Mouse (Mus musculus) heart, adult 2 months (tissue): ENCODE measurements at regions not wholly inside any gene's neighbourhood (a gene's known extent, or its start where the extent isn't known, plus 50 kb on each side); places are given as distances from the start of the nearest gene placed in this dataset.

Experiments used
- DNase-seq, 2 experiments: peaks; one replicate each; pipeline ENCODE4 v3.0.0; 2021
- H3K27ac ChIP-seq: fragments of 200-600 bp; 2 replicates; pipeline ENCODE4 v1.8.1; 2022
- H3K27me3 ChIP-seq: fragments of 200-500 bp; 2 replicates; pipeline ENCODE4 v1.6.1; 2012; ENCODE audit warnings: mild to moderate bottlenecking, low read length, inconsistent platforms, mixed read lengths; ENCODE audit not compliant: control insufficient read depth, insufficient read depth
- H3K36me3 ChIP-seq: fragments of 200-500 bp; 2 replicates; pipeline ENCODE4 v1.6.1; 2012; ENCODE audit warnings: low read length, inconsistent platforms; ENCODE audit not compliant: control insufficient read depth, insufficient read depth
- H3K4me1 ChIP-seq: fragments of 200-500 bp; 2 replicates; pipeline ENCODE4 v1.6.1; 2011; ENCODE audit warnings: low read length; ENCODE audit not compliant: control insufficient read depth, insufficient read depth
- H3K4me3 ChIP-seq: fragments of 200-600 bp; 2 replicates; pipeline ENCODE4 v1.8.1; 2022
- H3K79me2 ChIP-seq: fragments of 200-500 bp; replicated peaks from 2 replicates; pipeline ENCODE4 v1.6.1; 2012; ENCODE audit warnings: mild to moderate bottlenecking, inconsistent platforms, low read length, moderate library complexity, mixed read lengths; ENCODE audit not compliant: control insufficient read depth, insufficient read depth
- H3K9ac ChIP-seq: fragments of 200-500 bp; 2 replicates; pipeline ENCODE4 v1.6.1; 2012; ENCODE audit warnings: low read depth, mild to moderate bottlenecking, control low read depth, inconsistent platforms, low read length, mixed read lengths
- CTCF ChIP-seq: fragments of 200-600 bp; IDR thresholded peaks from 2 replicates; pipeline ENCODE4 v1.8.1; 2022; ENCODE audit warnings: antibody characterized with exemption, mild to moderate bottlenecking, moderate library complexity
- EP300 ChIP-seq: fragments of 200-500 bp; IDR thresholded peaks from 2 replicates; pipeline ENCODE4 v1.6.1; 2011; ENCODE audit warnings: low read depth, low read length, control low read depth; ENCODE audit not compliant: insufficient read depth
- POLR2A ChIP-seq: fragments of 200-500 bp; IDR thresholded peaks from 2 replicates; pipeline ENCODE4 v1.6.1; 2011; ENCODE audit warnings: mild to moderate bottlenecking, low read depth, low read length, control low read depth; ENCODE audit not compliant: insufficient read depth
- WGBS: fragments of 180-500 bp; shearing (Covaris S2); methylation state at CpG from one replicate; pipeline ENCODE4 v1.1.7; 2018; 5-methylcytosine and 5-hydroxymethylcytosine counted together
- intact Hi-C: fragments of 180-260 bp; cut with DNase I; formaldehyde crosslinking; loops from one replicate; pipeline ENCODE4 v1.15.1; 2025

DNA sequence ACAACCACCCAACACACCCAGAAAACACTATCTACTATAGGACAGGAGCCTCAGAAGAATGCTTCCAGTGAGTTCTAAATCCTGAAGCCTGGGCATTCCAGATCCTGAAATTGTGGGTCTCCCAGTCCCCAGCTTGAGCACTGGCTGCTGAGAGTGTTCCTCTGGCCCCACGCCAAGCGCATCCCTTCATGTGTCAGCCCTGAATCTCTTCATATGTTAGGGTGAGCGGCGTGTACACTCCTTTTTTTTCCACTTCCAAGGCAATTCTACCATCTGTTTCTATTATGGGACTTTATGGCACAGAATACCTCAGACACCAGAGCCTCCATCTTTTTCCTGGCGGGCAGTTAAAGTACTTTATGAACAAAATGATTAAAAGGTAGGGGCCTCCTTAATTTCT, 451.8 kb downstream of the Tshz3 start:
- DNase-seq: no peak
- H3K27me3 ChIP-seq: no peaks in the 10 kb centered on the region
- no peak overlapping the region for H3K4me3 ChIP-seq
- intact Hi-C loops: no loop called here
- H3K79me2 ChIP-seq: no peaks in the 10 kb centered on the region
- no peak for TF ChIP-seq CTCF
- TF ChIP-seq EP300: no peak
- TF ChIP-seq POLR2A: no peak
- H3K4me1 ChIP-seq: no peaks in the 10 kb centered on the region
- 83% methylated on average over 5 of the region's 5 CpGs for WGBS
- H3K36me3 ChIP-seq: no peaks in the 10 kb centered on the region
- no peak overlapping the region for H3K27ac ChIP-seq
- H3K9ac ChIP-seq: no peak overlapping the region

DNA sequence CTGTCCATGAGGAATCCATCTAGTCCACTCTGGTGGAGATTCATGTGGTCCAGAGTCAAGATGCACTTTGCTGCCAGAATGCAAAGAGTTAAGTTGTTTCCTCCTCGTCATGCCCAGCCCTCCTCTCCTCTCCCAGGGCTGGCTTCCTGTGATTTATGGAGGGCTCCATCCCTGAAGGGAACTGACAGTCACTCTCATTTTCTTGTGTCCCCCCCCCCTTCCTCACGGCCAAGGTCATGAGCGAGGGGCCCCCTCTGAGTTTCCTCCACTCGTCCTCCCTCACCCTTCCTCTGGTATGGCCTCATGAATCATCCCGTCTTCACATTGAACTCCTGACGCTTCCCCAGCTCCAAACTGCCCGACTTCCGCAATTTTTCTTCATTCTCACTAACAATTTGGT, 461.9 kb downstream of the Tshz3 start:
- Histone ChIP-seq H3K36me3 (no peaks in the 10 kb centered on the region), H3K4me3 (no peak overlapping the region), H3K4me1 (no peaks in the 10 kb centered on the region), H3K27ac (no peak overlapping the region), H3K79me2 (no peaks in the 10 kb centered on the region), H3K9ac (no peak overlapping the region), H3K27me3 (no peaks in the 10 kb centered on the region)
- DNase-seq: no peak
- TF ChIP-seq CTCF (no peak), POLR2A (no peak), EP300 (no peak)
- WGBS: 36% methylated on average over 8 of the region's 8 CpGs
- intact Hi-C loops: no loop called here

DNA sequence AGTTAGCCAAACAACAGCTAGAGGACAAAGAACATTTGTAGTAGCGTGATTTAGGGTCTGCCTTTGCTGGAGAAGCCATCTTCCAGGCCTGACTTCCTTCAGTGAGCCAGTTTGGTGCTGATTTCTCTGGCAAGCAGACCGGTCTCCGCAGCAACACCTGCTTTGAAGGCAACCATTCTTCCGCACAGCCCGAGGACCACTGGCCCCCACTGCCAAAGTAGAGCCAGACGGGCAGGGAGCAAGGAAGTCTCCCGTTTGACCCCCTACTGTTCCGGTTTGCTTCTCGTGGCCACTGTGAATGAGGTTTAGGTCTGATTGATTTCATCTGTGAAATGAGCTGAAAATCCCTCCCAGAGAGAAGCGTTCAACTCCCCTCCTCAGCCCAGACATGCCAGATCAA, 471.0 kb downstream of the Tshz3 start:
- Histone ChIP-seq H3K27ac (no peak overlapping the region), H3K27me3 (no peaks in the 10 kb centered on the region), H3K36me3 (no peaks in the 10 kb centered on the region), H3K9ac (no peak overlapping the region), H3K79me2 (no peaks in the 10 kb centered on the region), H3K4me1 (no peaks in the 10 kb centered on the region), H3K4me3 (no peak overlapping the region)
- TF ChIP-seq POLR2A: no peak
- intact Hi-C loops: no loop called here
- DNase-seq: no peak
- WGBS: 79% methylated on average over 10 of the region's 10 CpGs

DNA sequence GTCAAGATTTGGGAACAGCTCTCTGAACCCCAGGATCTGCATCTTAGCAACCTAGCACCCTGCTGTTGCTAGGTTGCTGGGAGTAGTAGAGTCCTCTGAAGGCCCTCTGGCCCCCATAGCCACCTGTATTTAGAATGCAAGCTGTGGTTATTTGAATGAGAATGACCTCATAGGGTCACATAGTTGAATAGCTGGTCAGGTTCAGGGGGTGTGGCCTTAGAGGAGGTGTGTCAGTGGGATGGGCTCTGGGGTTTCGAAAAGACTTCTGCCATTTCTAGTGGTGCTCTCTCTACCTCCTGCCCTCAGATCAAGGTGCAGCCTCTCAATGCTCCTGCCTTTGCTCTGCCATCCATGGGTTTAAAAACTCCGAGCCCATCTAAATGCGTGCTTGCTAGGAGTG, 477.8 kb downstream of the Tshz3 start:
- no peaks in the 10 kb centered on the region for H3K79me2 ChIP-seq
- WGBS: 88% methylated on average over 3 of the region's 3 CpGs

DNA sequence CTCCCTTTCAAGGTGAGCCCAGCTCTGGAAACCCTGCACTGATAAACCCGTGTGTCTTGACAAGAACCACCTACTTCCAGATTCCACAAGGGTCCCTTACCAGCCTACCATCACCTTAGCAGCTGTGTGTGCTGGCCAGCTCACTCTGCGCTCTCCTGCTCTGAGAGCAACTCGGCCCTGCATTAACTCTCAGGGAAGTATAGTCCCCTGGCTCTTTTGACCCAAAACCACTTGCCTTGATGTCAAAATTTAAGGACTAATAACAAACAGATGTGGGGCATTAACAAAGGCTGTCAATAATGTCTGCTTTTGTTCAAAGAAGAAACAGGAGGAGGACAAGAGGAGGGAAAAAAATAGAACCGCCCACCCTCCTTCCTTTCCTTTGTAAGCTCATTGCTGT, 480.3 kb downstream of the Tshz3 start:
- 52% methylated on average over 4 of the region's 4 CpGs for WGBS
- Histone ChIP-seq H3K4me3 (no peak overlapping the region), H3K79me2 (no peaks in the 10 kb centered on the region), H3K4me1 (no peaks in the 10 kb centered on the region), H3K9ac (no peak overlapping the region), H3K27ac (no peak overlapping the region), H3K27me3 (no peaks in the 10 kb centered on the region), H3K36me3 (no peaks in the 10 kb centered on the region)
- no peak for DNase-seq
- TF ChIP-seq EP300 (no peak), POLR2A (no peak), CTCF (no peak)
- intact Hi-C loops: no loop called here

More for the DNA sequence above, 477.8 kb downstream of the Tshz3 start:
- TF ChIP-seq POLR2A: no peak
- TF ChIP-seq CTCF: no peak
- TF ChIP-seq EP300: no peak
- intact Hi-C loops: no loop called here
- Histone ChIP-seq H3K36me3 (no peaks in the 10 kb centered on the region), H3K9ac (no peak overlapping the region), H3K4me3 (no peak overlapping the region), H3K4me1 (no peaks in the 10 kb centered on the region), H3K27ac (no peak overlapping the region), H3K27me3 (no peaks in the 10 kb centered on the region)
- DNase-seq: no peak

DNA sequence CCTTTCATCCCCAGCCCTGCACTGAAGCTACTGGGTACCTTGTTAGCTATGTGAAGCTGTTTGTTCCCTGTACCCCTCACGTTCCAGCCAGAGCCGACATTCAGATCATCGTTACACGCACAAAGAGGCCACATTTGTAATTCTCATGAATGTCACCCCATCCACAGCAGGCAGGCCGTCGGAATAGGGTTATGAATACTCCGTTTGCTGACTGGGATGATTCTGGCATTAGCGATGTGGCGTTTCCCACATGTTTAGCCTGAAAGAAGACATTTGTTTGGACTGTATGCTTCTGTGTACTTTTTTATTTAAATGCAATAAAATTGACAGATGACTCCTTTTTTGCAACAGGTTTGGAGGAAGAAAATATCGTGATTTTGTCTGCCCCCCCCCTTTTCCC, 482.0 kb downstream of the Tshz3 start:
- no peaks in the 10 kb centered on the region for H3K79me2 ChIP-seq
- H3K4me1 ChIP-seq: no peaks in the 10 kb centered on the region
- intact Hi-C loops: no loop called here
- no peak overlapping the region for H3K4me3 ChIP-seq
- 80% methylated on average over 10 of the region's 10 CpGs for WGBS
- H3K9ac ChIP-seq: no peak overlapping the region
- TF ChIP-seq EP300: no peak
- no peak for TF ChIP-seq POLR2A
- TF ChIP-seq CTCF: no peak
- no peak overlapping the region for H3K27ac ChIP-seq
- no peaks in the 10 kb centered on the region for H3K27me3 ChIP-seq
- H3K36me3 ChIP-seq: no peaks in the 10 kb centered on the region
- no peak for DNase-seq
